Mouse (Mus musculus) E14TG2a.4 (cell line): ENCODE data around the gene Mrpl1.

Experiments
- CTCF ChIP-seq: conservative IDR thresholded peaks from 2 replicates; pipeline ENCODE4 v1.5.1; 2014; ENCODE audit warnings: low read length
- POU5F1 ChIP-seq: IDR thresholded peaks from 2 replicates; pipeline ENCODE4 v1.6.1; 2014; ENCODE audit warnings: low read length, borderline replicate concordance

- TF ChIP-seq CTCF (no peak), POU5F1 (no peak)
Measured at GRCm38 (mm10) chr5:96219512-96219911, 10.2 kb downstream of the Mrpl1 start.
